Mouse (Mus musculus) kidney, adult 2 months (tissue): ENCODE results near the gene Coro1b.

Experiments
- CTCF ChIP-seq: fragments of 200-500 bp; conservative IDR thresholded peaks from 2 replicates; pipeline ENCODE4 v1.5.1; 2011; ENCODE audit warnings: low read depth, mild to moderate bottlenecking, control low read depth, low read length, moderate library complexity, mixed read lengths; ENCODE audit not compliant: insufficient read depth, insufficient read length
- POLR2A ChIP-seq: fragments of 200-500 bp; IDR thresholded peaks from one replicate; pipeline ENCODE4 v1.6.1; 2011; ENCODE audit warnings: low read depth, low read length, control low read depth

DNA sequence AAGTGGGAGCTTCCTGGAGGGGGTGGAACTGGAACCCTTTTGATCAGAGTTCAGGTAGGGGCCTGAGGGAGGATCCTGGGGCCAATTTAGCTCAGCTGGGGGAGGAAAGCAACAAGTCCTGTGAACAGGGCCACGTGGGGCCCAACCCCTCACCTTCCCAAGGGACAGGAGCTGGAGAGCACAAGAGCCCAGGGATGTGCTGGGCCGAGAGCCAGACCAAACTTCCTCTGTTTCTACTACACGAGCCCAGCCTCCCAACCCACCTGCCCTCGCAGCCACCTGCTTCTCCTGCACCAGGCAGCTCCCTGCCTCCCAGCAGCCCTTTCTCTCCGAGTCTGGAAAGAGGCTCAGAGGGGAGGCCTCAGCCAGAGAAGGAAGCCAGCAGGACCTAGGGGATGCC, 48.1 kb downstream of the Coro1b start:
- TF ChIP-seq POLR2A (no peak), CTCF (no peak)
